Mouse (Mus musculus) B cell, adult 62 days (primary cell): ENCODE measurements around the gene Col11a2. TPM values are rescaled to one million over a fixed set of nuclear protein-coding genes. Genes with fewer than 3 reads are reported as not detected.

ENCODE experiments used
- total RNA-seq: library from RNA; stranded (reverse); gene quantifications from 4 replicates; pipeline ENCODE4 v1.2.4, GENCODE M21; 2023

Col11a2 gene
- total RNA-seq = 4.3 to 8.8 TPM (median 5.6 TPM) in 4 replicates

GRCm38 (mm10) chr17:34038878-34039561 is at the start of gene Col11a2:
Gene Col11a2, plus strand, starts transcription at chr17:34039437.

DNA sequence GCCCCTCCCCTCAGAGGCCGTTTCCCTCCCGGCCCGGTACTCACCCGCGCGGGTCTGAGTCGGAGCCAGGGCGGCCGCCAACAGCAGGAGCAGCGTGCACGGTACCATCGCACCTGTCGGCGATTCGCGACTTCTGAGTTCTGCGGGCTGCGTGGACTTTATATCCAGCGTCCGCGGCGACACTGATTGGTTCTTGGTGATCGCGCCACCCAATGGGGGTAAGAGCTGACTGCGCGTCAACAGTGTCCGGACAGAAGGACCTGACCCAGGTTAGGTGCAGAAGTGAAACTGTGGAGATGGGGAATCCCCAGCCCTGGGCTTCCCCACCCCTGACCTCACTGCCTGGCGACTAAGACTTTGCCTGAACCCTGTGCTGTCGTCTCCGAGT is 39.1 kb upstream of the Col11a2 start, which contains the start of gene H2-K1:
TSS of gene H2-K1 (minus strand) at position 198 of the 388 bp plus-strand sequence.

GRCm38 (mm10) chr17:34024317-34024821 is 14.9 kb upstream of the Col11a2 start, which contains the start of gene Ring1:
Gene Ring1, minus strand, starts transcription at chr17:34024680.

GRCm38 (mm10) chr17:34027656-34028223 is 11.5 kb upstream of the Col11a2 start, which contains the start of gene H2-Ke6:
Gene H2-Ke6, minus strand, starts transcription at chr17:34028060.

DNA sequence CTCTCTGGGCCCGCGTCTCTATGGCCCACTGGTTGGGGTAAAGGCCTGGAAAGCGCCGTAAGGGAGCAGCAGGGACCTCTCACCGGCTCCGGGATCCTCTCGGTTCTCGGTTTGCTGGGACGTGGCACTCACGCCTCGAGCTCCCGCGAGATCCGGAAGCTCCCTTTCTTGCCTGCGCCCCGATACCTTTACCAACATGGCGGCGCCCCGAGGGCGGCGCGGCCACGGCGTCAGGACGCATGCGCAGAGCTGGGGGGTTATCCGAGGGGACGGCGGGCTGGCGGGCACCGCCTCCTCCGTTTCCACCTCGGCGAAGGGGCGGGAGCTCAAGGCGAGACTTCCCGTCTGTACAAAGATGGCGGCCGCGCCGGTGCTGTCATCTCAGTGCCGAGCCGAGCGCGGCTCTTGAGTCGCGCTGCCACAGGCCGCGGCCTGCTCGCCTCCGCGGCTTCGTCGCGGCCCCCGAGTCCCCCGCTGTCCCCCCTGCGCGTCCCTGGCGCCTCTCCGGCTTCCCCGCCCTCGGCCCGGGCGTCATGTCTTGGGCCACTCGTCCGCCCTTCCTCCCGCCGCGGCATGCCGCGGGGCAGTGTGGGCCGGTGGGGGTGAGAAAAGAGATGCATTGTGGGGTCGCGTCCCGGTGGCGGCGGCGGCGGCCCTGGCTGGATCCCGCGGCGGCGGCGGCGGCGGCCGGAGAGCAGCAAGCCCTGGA is 7.6 kb upstream of the Col11a2 start, which contains the start of the genes Slc39a7 and Rxrb:
TSS of gene Slc39a7 (minus strand) at position 218 of the 709 bp plus-strand sequence.
TSS of gene Rxrb (plus strand) at position 348 of the 709 bp plus-strand sequence.

DNA sequence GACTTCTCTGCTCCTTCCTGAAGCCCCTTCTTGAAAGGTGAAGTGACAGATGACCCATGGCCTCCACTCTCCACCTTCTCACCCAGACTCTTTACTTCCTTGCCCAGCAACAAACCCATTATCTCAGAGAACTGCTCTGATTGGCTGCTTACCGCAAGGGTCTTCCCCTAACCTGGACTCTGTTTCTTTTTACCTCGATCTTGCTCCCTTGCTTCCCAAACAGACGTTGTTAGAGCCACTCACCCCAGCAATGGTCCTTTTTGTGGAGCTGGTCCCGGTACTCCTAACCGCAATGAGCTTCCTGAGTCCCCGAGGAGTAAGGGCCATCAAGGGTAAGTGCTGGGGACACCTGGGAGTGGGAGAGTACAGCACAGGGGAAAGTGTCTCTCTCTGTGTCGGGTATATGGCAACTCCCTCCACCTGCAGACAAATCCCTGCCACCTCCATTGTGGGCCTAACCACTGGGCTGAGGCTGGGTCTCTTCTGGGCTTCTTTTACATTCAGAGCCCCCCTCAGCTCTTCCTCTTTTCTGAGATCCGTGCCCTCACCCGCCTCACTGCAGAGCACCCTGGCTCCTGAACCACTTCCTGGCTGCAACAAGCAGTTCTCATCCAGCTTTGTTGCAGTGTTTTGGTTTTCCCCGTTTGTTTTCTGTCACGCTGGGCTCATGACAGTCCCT is 53.1 kb downstream of the Col11a2 start, which contains the start of gene H2-Oa:
TSS of gene H2-Oa (plus strand) at position 144 of the 679 bp plus-strand sequence.

Other genes starting within 250 kb of the Col11a2 start
- gene Kank3, start 228.9 kb upstream of the Col11a2 start, total RNA-seq = 1.8 to 3.6 TPM (median 2.5 TPM) in 4 replicates
- 3,326 to 3,462 TPM (median 3,401 TPM) in 4 replicates for gene Rps28, start 214.9 kb upstream of the Col11a2 start, total RNA-seq
- gene Ndufa7, start 214.9 kb upstream of the Col11a2 start, total RNA-seq = 142 to 168 TPM (median 145 TPM) in 4 replicates
- 3.6 to 7.8 TPM (median 5.2 TPM) in 4 replicates for gene Cd320, start 196.3 kb upstream of the Col11a2 start, total RNA-seq
- gene Gm7029, start 165.6 kb upstream of the Col11a2 start, total RNA-seq = not detected in 4 replicates
- 2.4 to 6.4 TPM (median 2.6 TPM) in 4 replicates for gene Kifc1, start 148.8 kb upstream of the Col11a2 start, total RNA-seq
- 0.75 to 0.94 TPM in 2 of 4 replicates, not detected in the others for gene Platr17, start 134.3 kb upstream of the Col11a2 start, total RNA-seq
- gene Daxx, start 130.0 kb upstream of the Col11a2 start, total RNA-seq = 43.7 to 52.6 TPM (median 49.3 TPM) in 4 replicates
- 431 to 449 TPM (median 436 TPM) in 4 replicates for gene Tapbp, start 123.5 kb upstream of the Col11a2 start, total RNA-seq
- gene Zbtb22, start 123.5 kb upstream of the Col11a2 start, total RNA-seq = 37.5 to 42.9 TPM (median 39.2 TPM) in 4 replicates
- 169 to 183 TPM (median 181 TPM) in 4 replicates for gene Rgl2, start 109.9 kb upstream of the Col11a2 start, total RNA-seq
- gene Pfdn6, start 99.1 kb upstream of the Col11a2 start, total RNA-seq = 55.2 to 64.5 TPM (median 58.4 TPM) in 4 replicates
- gene Wdr46, start 98.8 kb upstream of the Col11a2 start, total RNA-seq = 37.1 to 42.6 TPM (median 40.1 TPM) in 4 replicates
- 3.9 to 6.1 TPM (median 5.8 TPM) in 4 replicates for gene B3galt4, start 87.9 kb upstream of the Col11a2 start, total RNA-seq
- gene Vps52, start 83.6 kb upstream of the Col11a2 start, total RNA-seq = 86.2 to 102 TPM (median 93.0 TPM) in 4 replicates
- gene Rps18, start 83.4 kb upstream of the Col11a2 start, total RNA-seq = 1,434 to 1,528 TPM (median 1,474 TPM) in 4 replicates
- 2,712 to 3,144 TPM (median 2,852 TPM) in 4 replicates for gene H2-K1, start 39.1 kb upstream of the Col11a2 start, total RNA-seq
- gene Ring1, start 14.8 kb upstream of the Col11a2 start, total RNA-seq = 31.0 to 45.2 TPM (median 32.4 TPM) in 4 replicates
- 122 to 144 TPM (median 136 TPM) in 4 replicates for gene H2-Ke6, start 11.4 kb upstream of the Col11a2 start, total RNA-seq
- gene Slc39a7, start 7.8 kb upstream of the Col11a2 start, total RNA-seq = 63.8 to 91.4 TPM (median 78.7 TPM) in 4 replicates
- gene Rxrb, start 7.6 kb upstream of the Col11a2 start, total RNA-seq = 106 to 119 TPM (median 119 TPM) in 4 replicates
- gene H2-Oa, start 52.9 kb downstream of the Col11a2 start, total RNA-seq = 232 to 249 TPM (median 239 TPM) in 4 replicates
- 659 to 693 TPM (median 673 TPM) in 4 replicates for gene H2-DMa, start 80.1 kb downstream of the Col11a2 start, total RNA-seq
- 421 to 508 TPM (median 482 TPM) in 4 replicates for gene Brd2, start 83.2 kb downstream of the Col11a2 start, total RNA-seq
- gene H2-DMb2, start 103.9 kb downstream of the Col11a2 start, total RNA-seq = 1,557 to 1,593 TPM (median 1,583 TPM) in 4 replicates
- 718 to 852 TPM (median 762 TPM) in 4 replicates for gene H2-DMb1, start 113.6 kb downstream of the Col11a2 start, total RNA-seq
- gene Tap1, start 148.1 kb downstream of the Col11a2 start, total RNA-seq = 128 to 142 TPM (median 134 TPM) in 4 replicates
- 94.7 to 115 TPM (median 111 TPM) in 4 replicates for gene Psmb9, start 148.3 kb downstream of the Col11a2 start, total RNA-seq
- 201 to 222 TPM (median 208 TPM) in 4 replicates for gene Psmb8, start 158.3 kb downstream of the Col11a2 start, total RNA-seq
- gene Tap2, start 164.1 kb downstream of the Col11a2 start, total RNA-seq = 108 to 140 TPM (median 126 TPM) in 4 replicates
- gene H2-Ob, start 199.5 kb downstream of the Col11a2 start, total RNA-seq = 973 to 1,048 TPM (median 1,003 TPM) in 4 replicates
- gene H2-Ab1, start 218.3 kb downstream of the Col11a2 start, total RNA-seq = 5,714 to 6,004 TPM (median 5,823 TPM) in 4 replicates
- gene H2-Aa, start 248.4 kb downstream of the Col11a2 start, total RNA-seq = 5,071 to 5,156 TPM (median 5,095 TPM) in 4 replicates